Mouse (Mus musculus) stomach, embryonic 16.5 days (tissue): ENCODE data around the gene Crx. TPM values are rescaled to one million over a fixed set of nuclear protein-coding genes. Genes with fewer than 3 reads are reported as not detected.

ENCODE experiments used
- ATAC-seq: fragments of 200-750 bp; cut with Nextera tagmentation; 2 replicates; pipeline ENCODE4 v1.8.0; 2017; ENCODE audit warnings: moderate number of reproducible peaks, moderate TSS enrichment; ENCODE audit not compliant: insufficient read depth, low FRiP score
- H3K27ac ChIP-seq: fragments of 300-500 bp; sonication (generic); 2 replicates; pipeline ENCODE4 v1.5.1; 2014; ENCODE audit warnings: low read length
- H3K27me3 ChIP-seq: fragments of 300-500 bp; sonication (generic); 2 replicates; pipeline ENCODE4 v1.6.1; 2014; ENCODE audit warnings: low read length, control low read depth, mixed read lengths; ENCODE audit not compliant: control insufficient read depth, insufficient read depth
- H3K36me3 ChIP-seq: fragments of 300-500 bp; sonication (generic); 2 replicates; pipeline ENCODE4 v1.6.1; 2014; ENCODE audit warnings: low read length; ENCODE audit not compliant: control insufficient read depth, insufficient read depth
- H3K4me1 ChIP-seq: fragments of 300-500 bp; sonication (generic); 2 replicates; pipeline ENCODE4 v1.6.1; 2014; ENCODE audit warnings: low read length, control low read depth, mixed read lengths; ENCODE audit not compliant: control insufficient read depth, insufficient read depth
- H3K4me2 ChIP-seq: fragments of 300-500 bp; sonication (generic); 2 replicates; pipeline ENCODE4 v1.6.1; 2014; ENCODE audit warnings: low read depth, low read length, mixed read lengths
- H3K4me3 ChIP-seq: fragments of 300-500 bp; sonication (generic); replicated peaks from 2 replicates; pipeline ENCODE4 v1.5.1; 2014; ENCODE audit warnings: mild to moderate bottlenecking, low read length
- H3K9ac ChIP-seq: fragments of 300-500 bp; sonication (generic); 2 replicates; pipeline ENCODE4 v1.6.1; 2014; ENCODE audit warnings: low read length
- H3K9me3 ChIP-seq: fragments of 300-500 bp; sonication (generic); replicated peaks from 2 replicates; pipeline ENCODE4 v1.6.1; 2016; ENCODE audit warnings: low read length, control low read depth; ENCODE audit not compliant: control insufficient read depth
- whole genome bisulfite sequencing: fragments of 180-500 bp; shearing (Covaris S2); extraction: QIAGEN DNeasy Blood & Tissue Kit; methylation state at CpG from one replicate; pipeline ENCODE4 v1.1.7; 2014; 5-methylcytosine and 5-hydroxymethylcytosine counted together
- polyA plus RNA-seq: library from polyadenylated mRNA; unstranded; fragments of >200 nt; fragmentation: Nextera tagmentation; extraction: Ambion mirVana; gene quantifications from 2 replicates; pipeline ENCODE4 v1.2.1, GENCODE M21; 2015

Gene Crx
- polyA plus RNA-seq, 1 experiment from 2014 or later: not detected

DNA sequence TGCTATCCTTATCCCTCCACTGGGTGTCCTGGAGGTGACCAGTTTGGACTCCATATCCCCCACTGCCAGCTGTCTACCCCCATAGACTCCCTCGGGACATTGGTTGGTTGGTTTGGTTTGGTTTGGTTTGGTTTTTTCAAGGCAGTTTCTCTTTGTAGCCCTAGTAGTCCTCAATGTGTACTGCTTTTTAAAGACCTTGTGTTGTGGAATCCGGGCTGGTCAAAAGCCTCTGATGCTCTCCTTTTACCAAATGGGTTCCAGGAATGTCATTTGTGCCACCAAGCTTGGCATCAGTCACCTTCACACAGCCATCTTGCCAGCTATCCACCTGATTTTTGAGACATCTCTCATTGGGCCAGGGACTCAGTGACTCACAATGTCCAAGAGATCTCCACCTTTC is 35.0 kb upstream of the Crx start:
- WGBS: 82% methylated on average over 2 of the region's 2 CpGs
- H3K27ac ChIP-seq: no peak overlapping the region
- peaks cover 14% of the 10 kb centered on the region; the same call in 1 of the 2 replicates for H3K36me3 ChIP-seq
- H3K9me3 ChIP-seq: no peaks in the 10 kb centered on the region
- H3K4me2 ChIP-seq: no peak overlapping the region
- H3K9ac ChIP-seq: no peak overlapping the region
- no peak for ATAC-seq
- H3K4me1 ChIP-seq: no peaks in the 10 kb centered on the region
- H3K27me3 ChIP-seq: no peaks in the 10 kb centered on the region
- no peak overlapping the region for H3K4me3 ChIP-seq

DNA sequence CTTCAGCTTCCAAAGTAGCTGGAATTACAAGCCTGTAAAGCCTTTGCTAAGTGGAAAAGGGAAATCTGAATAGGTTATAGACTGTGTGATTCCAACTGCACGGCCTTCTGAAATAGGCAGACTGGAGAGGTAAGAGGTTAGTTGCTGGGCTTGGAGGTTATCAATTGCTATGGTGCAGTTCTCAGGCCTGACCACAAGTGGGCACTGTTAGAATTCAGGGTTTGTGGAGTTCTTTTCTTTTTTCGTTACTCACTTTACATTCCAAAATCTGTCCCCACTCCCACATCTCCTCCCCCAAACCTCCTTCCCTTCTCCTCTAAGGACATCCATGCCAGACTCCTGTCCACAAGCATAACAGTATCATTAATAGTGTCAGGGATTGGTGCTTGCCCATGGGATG is 34.5 kb upstream of the Crx start:
- ATAC-seq: no peak
- no peaks in the 10 kb centered on the region for H3K4me1 ChIP-seq
- no peak overlapping the region for H3K4me2 ChIP-seq
- WGBS: 31% methylated on average over 2 of the region's 2 CpGs
- H3K9me3 ChIP-seq: no peaks in the 10 kb centered on the region
- H3K36me3 ChIP-seq: peaks cover 13% of the 10 kb centered on the region; the same call in 1 of the 2 replicates
- no peaks in the 10 kb centered on the region for H3K27me3 ChIP-seq
- no peak overlapping the region for H3K27ac ChIP-seq
- H3K9ac ChIP-seq: no peak overlapping the region
- no peak overlapping the region for H3K4me3 ChIP-seq

DNA sequence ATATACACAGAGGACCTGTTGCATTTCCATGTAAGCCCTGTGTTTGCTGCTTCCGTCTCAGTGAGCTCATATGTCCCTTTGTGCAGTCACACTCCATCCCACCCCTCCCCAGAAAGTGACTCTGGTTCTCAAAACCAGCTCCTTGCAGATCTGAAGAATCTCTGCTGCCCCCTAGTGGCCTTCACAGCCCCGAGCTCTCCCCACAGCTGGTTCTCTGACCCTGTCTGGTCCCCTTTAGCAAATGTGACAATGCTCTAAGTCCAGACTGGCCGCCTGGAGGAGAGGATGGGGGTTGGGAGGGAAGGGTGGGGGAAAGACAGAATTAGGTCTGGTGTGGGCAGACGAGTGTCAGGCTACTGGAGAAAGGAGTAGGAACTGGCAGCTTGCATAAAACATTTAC is 32.4 kb upstream of the Crx start:
- Histone ChIP-seq H3K27me3 (no peaks in the 10 kb centered on the region), H3K4me1 (no peaks in the 10 kb centered on the region), H3K4me2 (no peak overlapping the region), H3K9ac (no peak overlapping the region), H3K36me3 (0 out of 2 replicates have a peak, but pooled peaks cover 4% of the 10 kb centered on the region), H3K4me3 (no peak overlapping the region), H3K27ac (no peak overlapping the region), H3K9me3 (no peaks in the 10 kb centered on the region)
- ATAC-seq: peak; percentile 45; the same call in 1 of the 2 replicates
- WGBS: under 1% methylated on average over 4 of the region's 4 CpGs

DNA sequence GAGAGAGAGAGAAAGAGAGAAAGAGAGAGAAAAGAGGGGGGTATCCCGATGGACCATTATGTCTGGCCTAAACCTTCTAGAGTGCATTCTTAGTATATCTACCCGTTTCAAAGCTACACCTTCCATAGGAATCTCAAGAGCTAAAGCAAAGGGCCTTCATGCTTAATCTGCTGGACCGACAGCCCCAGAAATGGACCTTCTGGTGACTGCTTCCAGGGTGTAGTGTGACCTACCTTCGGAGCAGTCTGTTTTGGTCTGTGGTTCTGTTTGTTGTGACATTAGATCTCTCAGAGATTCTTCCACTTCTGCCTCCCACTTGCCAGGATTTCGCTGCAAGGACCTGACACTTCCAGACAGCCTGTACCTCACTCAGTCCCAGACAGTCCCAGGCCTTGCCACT is 30.8 kb upstream of the Crx start:
- Histone ChIP-seq H3K9ac (no peak overlapping the region), H3K4me1 (no peaks in the 10 kb centered on the region), H3K4me2 (no peak overlapping the region), H3K27me3 (no peaks in the 10 kb centered on the region), H3K4me3 (no peak overlapping the region), H3K36me3 (no peaks in the 10 kb centered on the region), H3K9me3 (no peaks in the 10 kb centered on the region), H3K27ac (no peak overlapping the region)
- 79% methylated on average over 5 of the region's 5 CpGs for WGBS
- ATAC-seq: no peak

GRCm38 (mm10) chr7:15907971-15908590 is 28.3 kb upstream of the Crx start:
- no peak for ATAC-seq
- H3K27me3 ChIP-seq: no peaks in the 10 kb centered on the region
- H3K4me2 ChIP-seq: no peak overlapping the region
- H3K4me3 ChIP-seq: no peak overlapping the region
- H3K36me3 ChIP-seq: no peaks in the 10 kb centered on the region
- no peaks in the 10 kb centered on the region for H3K4me1 ChIP-seq
- WGBS: 73% methylated on average over 8 of the region's 8 CpGs
- H3K9me3 ChIP-seq: no peaks in the 10 kb centered on the region
- no peak overlapping the region for H3K27ac ChIP-seq
- H3K9ac ChIP-seq: no peak overlapping the region

- no peak overlapping the region for H3K4me3 ChIP-seq
- no peak for ATAC-seq
- H3K27me3 ChIP-seq: no peaks in the 10 kb centered on the region
- H3K36me3 ChIP-seq: no peaks in the 10 kb centered on the region
- H3K4me2 ChIP-seq: no peak overlapping the region
- H3K9me3 ChIP-seq: no peaks in the 10 kb centered on the region
- H3K9ac ChIP-seq: no peak overlapping the region
- no peaks in the 10 kb centered on the region for H3K4me1 ChIP-seq
- WGBS: 79% methylated on average over 1 of the region's 1 CpGs
- H3K27ac ChIP-seq: no peak overlapping the region
Measured at GRCm38 (mm10) chr7:15906602-15907001, 26.8 kb upstream of the Crx start.

DNA sequence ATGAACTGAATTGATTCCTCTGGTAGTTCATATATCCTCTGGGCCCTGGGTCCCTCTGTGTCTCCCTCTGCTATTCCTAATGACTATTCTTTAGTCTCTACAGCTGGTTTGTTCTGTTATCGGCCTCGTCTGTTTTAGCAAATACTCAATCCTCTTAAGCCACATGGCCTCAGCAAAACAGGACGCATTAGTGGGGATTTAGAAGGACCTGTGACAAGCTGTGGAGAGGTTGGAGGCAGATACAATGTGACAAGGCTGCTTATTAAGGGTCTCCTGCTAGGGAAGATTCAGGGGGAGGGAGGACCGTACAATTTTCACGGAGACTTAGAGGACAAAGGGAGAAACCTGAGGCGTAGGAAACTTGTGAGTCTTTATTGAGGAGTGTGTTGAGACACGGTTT is 26.1 kb upstream of the Crx start:
- Histone ChIP-seq H3K27ac (no peak overlapping the region), H3K9ac (no peak overlapping the region), H3K4me2 (no peak overlapping the region), H3K9me3 (no peaks in the 10 kb centered on the region), H3K36me3 (no peaks in the 10 kb centered on the region), H3K27me3 (no peaks in the 10 kb centered on the region), H3K4me1 (no peaks in the 10 kb centered on the region), H3K4me3 (no peak overlapping the region)
- no peak for ATAC-seq
- 76% methylated on average over 7 of the region's 7 CpGs for WGBS

- Histone ChIP-seq H3K27me3 (no peaks in the 10 kb centered on the region), H3K4me2 (no peak overlapping the region), H3K36me3 (no peaks in the 10 kb centered on the region), H3K9me3 (no peaks in the 10 kb centered on the region), H3K4me1 (no peaks in the 10 kb centered on the region), H3K27ac (no peak overlapping the region), H3K4me3 (no peak overlapping the region), H3K9ac (no peak overlapping the region)
- 76% methylated on average over 9 of the region's 9 CpGs for WGBS
- no peak for ATAC-seq
Measured at GRCm38 (mm10) chr7:15901366-15902048, 21.7 kb upstream of the Crx start.

DNA sequence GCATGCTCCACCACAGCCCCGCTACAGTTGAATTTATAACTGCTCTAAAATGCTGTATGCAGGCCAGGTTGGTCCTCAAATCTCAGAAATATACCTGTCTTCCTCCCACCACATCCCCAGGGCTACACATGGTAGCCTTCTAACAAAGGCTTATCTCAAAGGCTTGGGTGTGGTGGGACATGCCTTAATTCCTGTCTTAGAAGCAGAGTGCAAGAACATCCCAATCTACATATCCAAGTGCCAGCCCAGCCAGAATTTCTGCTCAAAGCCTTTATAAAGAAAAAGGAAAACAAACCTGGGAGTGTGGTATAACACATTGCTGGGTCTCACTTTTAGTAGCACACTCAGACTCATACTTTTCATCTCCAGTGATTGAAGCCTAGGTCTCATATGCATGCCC is 14.5 kb upstream of the Crx start:
- no peak overlapping the region for H3K9ac ChIP-seq
- H3K4me2 ChIP-seq: no peak overlapping the region
- no peak overlapping the region for H3K27ac ChIP-seq
- no peak for ATAC-seq
- no peaks in the 10 kb centered on the region for H3K36me3 ChIP-seq
- no peaks in the 10 kb centered on the region for H3K27me3 ChIP-seq
- no peak overlapping the region for H3K4me3 ChIP-seq
- no peaks in the 10 kb centered on the region for H3K9me3 ChIP-seq
- 72% methylated on average over 1 of the region's 1 CpGs for WGBS
- H3K4me1 ChIP-seq: no peaks in the 10 kb centered on the region
